Mouse (Mus musculus) hindbrain, embryonic 11.5 days (tissue): ENCODE results near the gene Vash1. TPM values are rescaled to one million over a fixed set of nuclear protein-coding genes. Genes with fewer than 3 reads are reported as not detected.

ENCODE experiments used
- ATAC-seq: fragments of 200-750 bp; cut with Nextera tagmentation; 2 replicates; pipeline ENCODE4 v1.8.0; 2017; ENCODE audit warnings: mild to moderate bottlenecking, moderate TSS enrichment, moderate library complexity; ENCODE audit not compliant: low FRiP score
- DNase-seq: peaks from one replicate; pipeline ENCODE4 v3.0.0-alpha.2; 2015; ENCODE audit warnings: low spot score
- H3K27ac ChIP-seq: fragments of 300-500 bp; sonication (generic); 2 replicates; pipeline ENCODE4 v1.5.1; 2014; ENCODE audit warnings: mild to moderate bottlenecking, low read depth, low read length
- H3K27me3 ChIP-seq: fragments of 300-500 bp; sonication (generic); 2 replicates; pipeline ENCODE4 v1.6.1; 2014; ENCODE audit warnings: mild to moderate bottlenecking, low read length, moderate library complexity, mixed read lengths; ENCODE audit not compliant: control insufficient read depth, insufficient read depth
- H3K36me3 ChIP-seq: fragments of 300-500 bp; sonication (generic); 2 replicates; pipeline ENCODE4 v1.6.1; 2014; ENCODE audit warnings: mild to moderate bottlenecking, low read length, moderate library complexity, mixed read lengths; ENCODE audit not compliant: control insufficient read depth, insufficient read depth
- H3K4me1 ChIP-seq: fragments of 300-500 bp; sonication (generic); replicated peaks from 2 replicates; pipeline ENCODE4 v1.6.1; 2014; ENCODE audit warnings: low read length, mixed read lengths; ENCODE audit not compliant: control insufficient read depth, insufficient read depth
- H3K4me2 ChIP-seq: fragments of 300-500 bp; sonication (generic); replicated peaks from 2 replicates; pipeline ENCODE4 v1.6.1; 2014; ENCODE audit warnings: mild to moderate bottlenecking, low read depth, low read length
- H3K4me3 ChIP-seq: fragments of 300-500 bp; sonication (generic); 2 replicates; pipeline ENCODE4 v1.5.1; 2014; ENCODE audit warnings: low read depth, low read length
- H3K9ac ChIP-seq: fragments of 300-500 bp; sonication (generic); 2 replicates; pipeline ENCODE4 v1.6.1; 2014; ENCODE audit warnings: low read depth, low read length
- H3K9me3 ChIP-seq: fragments of 300-500 bp; sonication (generic); 2 replicates; pipeline ENCODE4 v1.6.1; 2016; ENCODE audit warnings: low read length; ENCODE audit not compliant: control insufficient read depth
- WGBS: fragments of 180-500 bp; shearing (Covaris S2); extraction: QIAGEN DNeasy Blood & Tissue Kit; methylation state at CpG from one replicate; pipeline ENCODE4 v1.1.7; 2014; 5-methylcytosine and 5-hydroxymethylcytosine counted together
- polyA plus RNA-seq: library from polyadenylated mRNA; unstranded; fragments of >200 nt; fragmentation: Nextera tagmentation; extraction: Ambion mirVana; gene quantifications from 2 replicates; pipeline ENCODE4 v1.2.1, GENCODE M21; 2014

Vash1 gene
- polyA plus RNA-seq, 1 experiment from 2014 or later = 28.1 TPM

- Histone ChIP-seq H3K36me3 (no peaks in the 10 kb centered on the region), H3K4me2 (peak overlapping the region; percentile 72), H3K27ac (peak overlapping the region; percentile 99), H3K4me1 (peaks cover 2% of the 10 kb centered on the region; the same call in 1 of the 2 replicates), H3K9ac (peak overlapping the region; percentile 98), H3K9me3 (no peaks in the 10 kb centered on the region), H3K4me3 (peak overlapping the region; percentile 93), H3K27me3 (no peaks in the 10 kb centered on the region)
- peak; percentile 54 for DNase-seq
- WGBS = 3% methylated on average over 9 of the region's 9 CpGs
- peak; percentile 17; the same call in 1 of the 2 replicates for ATAC-seq
These were observed 1.0 kb downstream of the Vash1 start for GRCm38 (mm10) chr12:86679546-86679930.

GRCm38 (mm10) chr12:86679991-86680491 lies 1.5 kb downstream of the Vash1 start:
- peaks cover 2% of the 10 kb centered on the region; the same call in 1 of the 2 replicates for H3K4me1 ChIP-seq
- peak overlapping the region; percentile 98 for H3K9ac ChIP-seq
- peak overlapping the region; percentile 93 for H3K4me3 ChIP-seq
- no peaks in the 10 kb centered on the region for H3K9me3 ChIP-seq
- 37% methylated on average over 12 of the region's 12 CpGs for WGBS
- DNase-seq = no peak
- H3K36me3 ChIP-seq = no peaks in the 10 kb centered on the region
- no peaks in the 10 kb centered on the region for H3K27me3 ChIP-seq
- H3K27ac ChIP-seq = peak overlapping the region; percentile 99
- ATAC-seq = no peak
- H3K4me2 ChIP-seq = peak overlapping the region; percentile 72

GRCm38 (mm10) chr12:86680591-86681193 lies 2.2 kb downstream of the Vash1 start:
- Histone ChIP-seq H3K27me3 (no peaks in the 10 kb centered on the region), H3K9me3 (no peaks in the 10 kb centered on the region), H3K36me3 (no peaks in the 10 kb centered on the region), H3K4me3 (peak overlapping the region; percentile 93), H3K4me2 (peak overlapping the region; percentile 72), H3K9ac (peak overlapping the region; percentile 98), H3K27ac (peak overlapping the region; percentile 99), H3K4me1 (peaks cover 2% of the 10 kb centered on the region; the same call in 1 of the 2 replicates)
- DNase-seq = peak; percentile 48
- ATAC-seq = no peak
- 46% methylated on average over 11 of the region's 11 CpGs for WGBS

- peaks cover 5% of the 10 kb centered on the region; the same call in 1 of the 2 replicates for H3K36me3 ChIP-seq
- H3K4me1 ChIP-seq = peaks cover 2% of the 10 kb centered on the region; the same call in 1 of the 2 replicates
- no peak overlapping the region for H3K9ac ChIP-seq
- H3K4me2 ChIP-seq = peak overlapping the region; percentile 15
- peak overlapping the region; percentile 93 for H3K4me3 ChIP-seq
- H3K27me3 ChIP-seq = no peaks in the 10 kb centered on the region
- H3K27ac ChIP-seq = no peak overlapping the region
- ATAC-seq = no peak
- no peaks in the 10 kb centered on the region for H3K9me3 ChIP-seq
- 86% methylated on average over 9 of the region's 9 CpGs for WGBS
- no peak for DNase-seq
These were observed 3.1 kb downstream of the Vash1 start for GRCm38 (mm10) chr12:86681626-86682025.

- 90% methylated on average over 8 of the region's 8 CpGs for WGBS
- H3K4me3 ChIP-seq = 0 out of 2 replicates have a peak overlapping the region, but pooled peaks have one; percentile 12
- H3K27ac ChIP-seq = no peak overlapping the region
- peaks cover 9% of the 10 kb centered on the region; the same call in 1 of the 2 replicates for H3K36me3 ChIP-seq
- no peak for DNase-seq
- no peak overlapping the region for H3K9ac ChIP-seq
- no peaks in the 10 kb centered on the region for H3K9me3 ChIP-seq
- H3K4me1 ChIP-seq = peaks cover 2% of the 10 kb centered on the region; the same call in 1 of the 2 replicates
- no peak for ATAC-seq
- no peaks in the 10 kb centered on the region for H3K27me3 ChIP-seq
- no peak overlapping the region for H3K4me2 ChIP-seq
These were observed 3.7 kb downstream of the Vash1 start for GRCm38 (mm10) chr12:86682178-86682577.

- DNase-seq = no peak
- H3K4me1 ChIP-seq = peaks cover 2% of the 10 kb centered on the region; the same call in 1 of the 2 replicates
- ATAC-seq = no peak
- no peak overlapping the region for H3K9ac ChIP-seq
- no peaks in the 10 kb centered on the region for H3K9me3 ChIP-seq
- peaks cover 9% of the 10 kb centered on the region; the same call in 1 of the 2 replicates for H3K36me3 ChIP-seq
- H3K27ac ChIP-seq = no peak overlapping the region
- 84% methylated on average over 7 of the region's 7 CpGs for WGBS
- H3K4me3 ChIP-seq = no peak overlapping the region
- no peaks in the 10 kb centered on the region for H3K27me3 ChIP-seq
- H3K4me2 ChIP-seq = no peak overlapping the region
These were observed 5.2 kb downstream of the Vash1 start for GRCm38 (mm10) chr12:86683698-86684097.

GRCm38 (mm10) chr12:86685275-86685674 lies 6.8 kb downstream of the Vash1 start:
- Histone ChIP-seq H3K4me2 (no peak overlapping the region), H3K27me3 (no peaks in the 10 kb centered on the region), H3K4me1 (peaks cover 2% of the 10 kb centered on the region; the same call in 1 of the 2 replicates), H3K9ac (no peak overlapping the region), H3K36me3 (peaks cover 9% of the 10 kb centered on the region; the same call in 1 of the 2 replicates), H3K4me3 (no peak overlapping the region), H3K9me3 (no peaks in the 10 kb centered on the region), H3K27ac (no peak overlapping the region)
- WGBS = 87% methylated on average over 9 of the region's 9 CpGs
- DNase-seq (no peak), ATAC-seq (no peak)

GRCm38 (mm10) chr12:86686551-86687330 lies 8.2 kb downstream of the Vash1 start:
- DNase-seq (no peak), ATAC-seq (no peak)
- WGBS = 61% methylated on average over 13 of the region's 13 CpGs
- H3K36me3 ChIP-seq = peaks cover 9% of the 10 kb centered on the region; the same call in 1 of the 2 replicates
- H3K4me1 ChIP-seq = no peaks in the 10 kb centered on the region; the same call in 1 of the 2 replicates
- H3K9me3 ChIP-seq = no peaks in the 10 kb centered on the region
- no peaks in the 10 kb centered on the region for H3K27me3 ChIP-seq
- H3K27ac ChIP-seq = no peak overlapping the region; the same call in 1 of the 2 replicates
- no peak overlapping the region for H3K9ac ChIP-seq
- H3K4me2 ChIP-seq = no peak overlapping the region
- no peak overlapping the region for H3K4me3 ChIP-seq
